Mouse (Mus musculus) olfactory bulb, adult 2 months (tissue): ENCODE measurements at regions not wholly inside any gene's neighbourhood (a gene's known extent, or its start where the extent isn't known, plus 50 kb on each side); places are given as distances from the start of the nearest gene placed in this dataset.

Experiments used
- H3K27ac ChIP-seq: fragments of 200-500 bp; 2 replicates; pipeline ENCODE4 v1.5.1; 2012; ENCODE audit warnings: low read depth, low read length; ENCODE audit not compliant: insufficient read depth
- H3K4me1 ChIP-seq: fragments of 200-500 bp; 2 replicates; pipeline ENCODE4 v1.6.1; 2012; ENCODE audit warnings: low read length; ENCODE audit not compliant: control insufficient read depth, insufficient read depth
- H3K4me3 ChIP-seq: fragments of 200-500 bp; 2 replicates; pipeline ENCODE4 v1.5.1; 2012; ENCODE audit warnings: mild to moderate bottlenecking, low read depth, low read length, moderate library complexity; ENCODE audit not compliant: insufficient read depth
- CTCF ChIP-seq: fragments of 200-500 bp; IDR thresholded peaks from 2 replicates; pipeline ENCODE4 v1.5.1; 2012; ENCODE audit warnings: low read depth, mild to moderate bottlenecking, low read length, moderate library complexity; ENCODE audit not compliant: insufficient read depth
- POLR2A ChIP-seq: fragments of 200-500 bp; IDR thresholded peaks from 2 replicates; pipeline ENCODE4 v1.6.1; 2012; ENCODE audit warnings: mild to moderate bottlenecking, low read depth, low read length, moderate library complexity; ENCODE audit not compliant: insufficient read depth
- whole genome bisulfite sequencing: fragments of 180-500 bp; shearing (Covaris S2); methylation state at CpG from one replicate; pipeline ENCODE4 v1.1.7; 2018; 5-methylcytosine and 5-hydroxymethylcytosine counted together

GRCm38 (mm10) chr3:128210591-128210990, 314.5 kb upstream of the Fam241a start:
- Histone ChIP-seq H3K27ac (no peak overlapping the region), H3K4me1 (no peaks in the 10 kb centered on the region), H3K4me3 (no peak overlapping the region)
- no peak for TF ChIP-seq POLR2A
- no peak for TF ChIP-seq CTCF
- WGBS, result 81% methylated on average over 1 of the region's 1 CpGs

- H3K27ac ChIP-seq, result no peak overlapping the region
- WGBS, result 68% methylated on average over 3 of the region's 3 CpGs
- TF ChIP-seq CTCF (no peak), POLR2A (no peak)
- H3K4me3 ChIP-seq, result no peak overlapping the region
- no peaks in the 10 kb centered on the region for H3K4me1 ChIP-seq
Observed at GRCm38 (mm10) chr3:128206948-128207347, 310.8 kb upstream of the Fam241a start.

GRCm38 (mm10) chr3:128206483-128206882, 310.4 kb upstream of the Fam241a start:
- Histone ChIP-seq H3K27ac (no peak overlapping the region), H3K4me3 (no peak overlapping the region), H3K4me1 (no peaks in the 10 kb centered on the region)
- no peak for TF ChIP-seq CTCF
- no peak for TF ChIP-seq POLR2A
- WGBS, result 83% methylated on average over 1 of the region's 1 CpGs

GRCm38 (mm10) chr3:128200574-128201235, 304.6 kb upstream of the Fam241a start:
- Histone ChIP-seq H3K27ac (no peak overlapping the region), H3K4me3 (no peak overlapping the region), H3K4me1 (no peaks in the 10 kb centered on the region)
- TF ChIP-seq CTCF (no peak), POLR2A (no peak)
- WGBS, result 90% methylated on average over 5 of the region's 5 CpGs

GRCm38 (mm10) chr3:128199466-128199865, 303.3 kb upstream of the Fam241a start:
- 91% methylated on average over 2 of the region's 2 CpGs for whole genome bisulfite sequencing
- H3K4me1 ChIP-seq, result no peaks in the 10 kb centered on the region
- no peak overlapping the region for H3K4me3 ChIP-seq
- TF ChIP-seq CTCF (no peak), POLR2A (no peak)
- H3K27ac ChIP-seq, result no peak overlapping the region

- 82% methylated on average over 17 of the region's 17 CpGs for WGBS
- no peak overlapping the region for H3K27ac ChIP-seq
- no peak for TF ChIP-seq CTCF
- TF ChIP-seq POLR2A, result no peak
- no peak overlapping the region for H3K4me3 ChIP-seq
- no peaks in the 10 kb centered on the region for H3K4me1 ChIP-seq
Observed at GRCm38 (mm10) chr3:128192046-128192800, 296.1 kb upstream of the Fam241a start.

GRCm38 (mm10) chr3:128187330-128188044, 291.4 kb upstream of the Fam241a start:
- Histone ChIP-seq H3K27ac (no peak overlapping the region), H3K4me1 (no peaks in the 10 kb centered on the region), H3K4me3 (no peak overlapping the region)
- TF ChIP-seq POLR2A, result no peak
- TF ChIP-seq CTCF, result no peak
- 94% methylated on average over 9 of the region's 9 CpGs for WGBS

- no peak overlapping the region for H3K27ac ChIP-seq
- no peak for TF ChIP-seq CTCF
- no peak for TF ChIP-seq POLR2A
- WGBS, result 31% methylated on average over 4 of the region's 4 CpGs
Observed at GRCm38 (mm10) chr3:128186278-128186677, 290.2 kb upstream of the Fam241a start.

GRCm38 (mm10) chr3:128181221-128181908, 285.2 kb upstream of the Fam241a start:
- no peak overlapping the region for H3K27ac ChIP-seq
- 74% methylated on average over 7 of the region's 7 CpGs for WGBS
- TF ChIP-seq CTCF (no peak), POLR2A (no peak)
- no peak overlapping the region for H3K4me3 ChIP-seq
- H3K4me1 ChIP-seq, result no peaks in the 10 kb centered on the region

More at GRCm38 (mm10) chr3:128186278-128186677, 290.2 kb upstream of the Fam241a start:
- Histone ChIP-seq H3K4me1 (no peaks in the 10 kb centered on the region), H3K4me3 (no peak overlapping the region)
